Mouse (Mus musculus): ENCODE measurements around the gene Itpr1. TPM values are rescaled to one million over a fixed set of nuclear protein-coding genes. Genes with fewer than 3 reads are reported as not detected.
A peak's percentile ranks its signal among the peaks of the same experiment; 100 is the strongest.

Itpr1 gene
- polyA plus RNA-seq, 1 experiment from 2014 or later, result 3.3 TPM

DNA sequence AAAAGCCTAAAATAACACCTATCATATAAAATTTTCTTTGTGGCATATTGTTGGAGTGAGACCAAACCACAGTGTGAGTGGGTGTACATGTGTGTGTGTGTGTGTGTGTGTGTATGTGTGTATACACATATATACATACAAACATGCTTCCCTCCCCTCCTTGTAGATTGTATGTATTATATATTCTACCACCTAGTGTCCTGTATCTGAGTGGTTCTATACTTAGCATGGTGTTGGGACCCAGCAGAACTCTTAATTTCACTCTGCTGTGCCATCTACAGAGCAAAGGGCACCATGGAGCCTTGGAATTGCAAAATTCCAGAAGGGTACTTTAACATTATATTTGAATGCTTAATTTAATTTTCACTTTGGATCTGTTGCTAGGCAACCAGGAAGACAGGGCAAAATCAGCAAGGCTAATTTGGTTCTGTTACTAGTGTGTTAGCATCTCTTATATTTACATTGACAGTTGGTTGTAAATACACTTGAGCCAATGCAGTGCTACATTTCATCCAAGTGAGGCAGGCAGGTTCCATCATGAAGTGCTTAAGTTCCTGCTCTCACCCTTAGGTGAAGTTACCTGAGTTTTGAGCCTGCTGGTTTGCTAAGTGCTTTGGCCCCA lies 122.4 kb downstream of the Itpr1 start:
- ATAC-seq (ENCODE audit: low FRiP score), result peak; percentile 65; the same call in 1 of the 2 replicates

GRCm38 (mm10) chr6:108336506-108336905 lies 123.6 kb downstream of the Itpr1 start:
- 93% methylated on average over 6 of the region's 6 CpGs for WGBS
- Histone ChIP-seq H3K4me2 (no peak overlapping the region), H3K9ac (replicated peaks) (no peak overlapping the region), H3K9me3 (replicated peaks) (no peaks in the 10 kb centered on the region), H3K4me1 (peaks cover 7% of the 10 kb centered on the region), H3K36me3 (no peaks in the 10 kb centered on the region), H3K27ac (replicated peaks) (no peak overlapping the region), H3K27me3 (replicated peaks) (no peaks in the 10 kb centered on the region), H3K4me3 (replicated peaks) (no peak overlapping the region)
- no peak for ATAC-seq (ENCODE audit: low FRiP score)

More for the DNA sequence above, 122.4 kb downstream of the Itpr1 start:
- H3K4me3 ChIP-seq (replicated peaks), result no peak overlapping the region
- H3K4me2 ChIP-seq, result no peak overlapping the region
- no peaks in the 10 kb centered on the region for H3K9me3 ChIP-seq (replicated peaks)
- H3K36me3 ChIP-seq, result no peaks in the 10 kb centered on the region
- H3K9ac ChIP-seq (replicated peaks), result no peak overlapping the region
- no peaks in the 10 kb centered on the region for H3K27me3 ChIP-seq (replicated peaks)
- H3K4me1 ChIP-seq, result peaks cover 7% of the 10 kb centered on the region
- H3K27ac ChIP-seq (replicated peaks), result no peak overlapping the region

DNA sequence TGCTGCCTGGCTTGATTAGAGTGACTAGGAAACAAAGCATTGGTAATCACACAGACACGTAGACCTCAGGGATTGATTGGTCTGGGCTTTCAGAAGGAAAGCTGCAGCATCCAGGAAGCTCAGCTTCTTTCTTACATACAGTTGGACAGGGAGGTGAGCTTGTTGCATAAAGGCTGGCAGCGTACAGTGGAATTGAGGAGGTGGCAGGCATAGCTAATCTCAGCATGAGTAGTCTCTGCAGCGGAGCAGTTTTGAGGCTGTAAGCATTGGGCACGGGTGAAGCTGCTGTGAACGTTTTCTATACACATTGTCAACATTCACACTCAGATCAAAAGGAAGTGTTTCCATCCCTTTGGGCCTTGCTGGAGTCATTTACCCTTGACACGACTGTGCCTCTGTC lies 124.4 kb downstream of the Itpr1 start:
- Histone ChIP-seq H3K4me1 (peaks cover 7% of the 10 kb centered on the region), H3K27me3 (replicated peaks) (no peaks in the 10 kb centered on the region), H3K27ac (replicated peaks) (no peak overlapping the region), H3K4me3 (replicated peaks) (no peak overlapping the region), H3K4me2 (no peak overlapping the region), H3K9me3 (replicated peaks) (no peaks in the 10 kb centered on the region), H3K36me3 (no peaks in the 10 kb centered on the region), H3K9ac (replicated peaks) (no peak overlapping the region)
- ATAC-seq (ENCODE audit: low FRiP score), result no peak
- 74% methylated on average over 6 of the region's 6 CpGs for WGBS

GRCm38 (mm10) chr6:108338362-108338761 lies 125.5 kb downstream of the Itpr1 start:
- Histone ChIP-seq H3K4me2 (no peak overlapping the region), H3K9ac (replicated peaks) (no peak overlapping the region), H3K4me1 (peaks cover 7% of the 10 kb centered on the region), H3K36me3 (no peaks in the 10 kb centered on the region), H3K4me3 (replicated peaks) (no peak overlapping the region), H3K9me3 (replicated peaks) (no peaks in the 10 kb centered on the region), H3K27me3 (replicated peaks) (no peaks in the 10 kb centered on the region), H3K27ac (replicated peaks) (no peak overlapping the region)
- WGBS, result 94% methylated on average over 5 of the region's 5 CpGs
- no peak for ATAC-seq (ENCODE audit: low FRiP score)

- ATAC-seq (ENCODE audit: low FRiP score), result no peak
- no peaks in the 10 kb centered on the region for H3K9me3 ChIP-seq (replicated peaks)
- H3K4me1 ChIP-seq, result no peaks in the 10 kb centered on the region
- no peaks in the 10 kb centered on the region for H3K27me3 ChIP-seq (replicated peaks)
- no peak overlapping the region for H3K27ac ChIP-seq (replicated peaks)
- no peaks in the 10 kb centered on the region for H3K36me3 ChIP-seq
- 81% methylated on average over 5 of the region's 5 CpGs for WGBS
- no peak overlapping the region for H3K9ac ChIP-seq (replicated peaks)
- no peak overlapping the region for H3K4me2 ChIP-seq
- H3K4me3 ChIP-seq (replicated peaks), result no peak overlapping the region
Observed at GRCm38 (mm10) chr6:108342989-108343388, 130.1 kb downstream of the Itpr1 start.

DNA sequence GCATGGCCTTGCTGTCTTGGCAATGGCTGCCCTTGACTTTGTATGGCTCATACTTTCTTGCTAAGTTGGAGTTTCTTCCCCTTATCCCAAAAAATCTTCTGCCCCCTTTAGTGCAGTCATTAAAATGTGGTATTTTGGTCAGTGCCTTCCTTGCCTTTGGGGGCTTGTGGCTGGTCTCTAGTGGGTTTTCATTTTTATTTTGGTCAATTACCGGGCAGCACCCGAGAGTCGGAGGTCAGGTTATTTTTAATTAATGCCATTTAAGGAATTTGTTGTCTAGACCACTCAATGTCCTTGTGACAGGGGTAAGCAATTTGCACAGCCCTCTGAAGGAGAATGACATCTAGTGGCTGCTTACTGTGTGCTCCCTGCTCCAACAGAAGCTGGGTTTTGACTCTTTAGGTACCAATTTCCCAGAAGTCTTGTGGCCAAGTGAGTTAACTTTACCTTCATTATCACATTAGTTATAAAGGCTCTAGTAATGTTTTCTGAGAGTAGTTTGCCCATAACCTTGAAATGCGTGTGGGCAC lies 130.9 kb downstream of the Itpr1 start:
- no peaks in the 10 kb centered on the region for H3K9me3 ChIP-seq (replicated peaks)
- no peaks in the 10 kb centered on the region for H3K4me1 ChIP-seq
- 84% methylated on average over 4 of the region's 4 CpGs for WGBS
- ATAC-seq (ENCODE audit: low FRiP score), result no peak
- H3K9ac ChIP-seq (replicated peaks), result no peak overlapping the region
- H3K4me2 ChIP-seq, result no peak overlapping the region
- no peaks in the 10 kb centered on the region for H3K27me3 ChIP-seq (replicated peaks)
- H3K36me3 ChIP-seq, result no peaks in the 10 kb centered on the region
- no peak overlapping the region for H3K4me3 ChIP-seq (replicated peaks)
- no peak overlapping the region for H3K27ac ChIP-seq (replicated peaks)

GRCm38 (mm10) chr6:108350801-108351200 lies 137.9 kb downstream of the Itpr1 start:
- Histone ChIP-seq H3K27me3 (replicated peaks) (no peaks in the 10 kb centered on the region), H3K4me1 (no peaks in the 10 kb centered on the region), H3K27ac (replicated peaks) (no peak overlapping the region), H3K9ac (replicated peaks) (no peak overlapping the region), H3K4me3 (replicated peaks) (no peak overlapping the region), H3K36me3 (no peaks in the 10 kb centered on the region), H3K9me3 (replicated peaks) (no peaks in the 10 kb centered on the region), H3K4me2 (no peak overlapping the region)
- WGBS, result 93% methylated on average over 2 of the region's 2 CpGs
- ATAC-seq (ENCODE audit: low FRiP score), result no peak

GRCm38 (mm10) chr6:108351998-108352397 lies 139.1 kb downstream of the Itpr1 start:
- ATAC-seq (ENCODE audit: low FRiP score), result no peak
- WGBS, result 75% methylated on average over 8 of the region's 8 CpGs
- Histone ChIP-seq H3K4me1 (no peaks in the 10 kb centered on the region), H3K27me3 (replicated peaks) (no peaks in the 10 kb centered on the region), H3K36me3 (no peaks in the 10 kb centered on the region), H3K27ac (replicated peaks) (no peak overlapping the region), H3K9ac (replicated peaks) (no peak overlapping the region), H3K4me3 (replicated peaks) (no peak overlapping the region), H3K4me2 (no peak overlapping the region), H3K9me3 (replicated peaks) (no peaks in the 10 kb centered on the region)

DNA sequence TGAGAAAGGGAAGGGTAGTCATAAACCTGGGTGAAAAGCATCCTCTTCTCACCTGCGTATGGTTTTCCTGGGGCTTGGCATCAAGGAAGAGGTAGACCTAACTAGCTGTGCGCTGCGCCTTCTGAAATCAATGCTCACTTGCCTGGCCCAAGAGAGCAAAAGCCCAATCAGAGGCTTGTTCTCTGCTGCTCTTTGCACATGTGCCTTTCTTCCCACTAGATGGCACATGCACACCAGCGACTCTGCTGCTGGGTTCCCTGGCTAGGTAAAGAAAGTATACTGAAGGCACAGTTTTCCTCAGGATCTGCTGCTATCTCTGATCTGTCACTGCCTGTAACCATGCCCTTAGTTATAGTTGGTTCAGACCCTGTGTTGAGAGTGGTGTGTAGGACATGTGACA lies 154.5 kb downstream of the Itpr1 start:
- WGBS, result 89% methylated on average over 4 of the region's 4 CpGs
- Histone ChIP-seq H3K27ac (replicated peaks) (no peak overlapping the region), H3K36me3 (no peaks in the 10 kb centered on the region), H3K9ac (replicated peaks) (no peak overlapping the region), H3K4me2 (no peak overlapping the region), H3K4me1 (no peaks in the 10 kb centered on the region), H3K4me3 (replicated peaks) (no peak overlapping the region), H3K27me3 (replicated peaks) (no peaks in the 10 kb centered on the region), H3K9me3 (replicated peaks) (no peaks in the 10 kb centered on the region)
- ATAC-seq (ENCODE audit: low FRiP score), result 0 out of 2 replicates have a peak, but pooled peaks have one; percentile 47

- no peak overlapping the region for H3K4me2 ChIP-seq
- no peaks in the 10 kb centered on the region for H3K27me3 ChIP-seq (replicated peaks)
- H3K4me1 ChIP-seq, result no peaks in the 10 kb centered on the region
- no peaks in the 10 kb centered on the region for H3K36me3 ChIP-seq
- H3K27ac ChIP-seq (replicated peaks), result no peak overlapping the region
- no peak overlapping the region for H3K4me3 ChIP-seq (replicated peaks)
- no peak for ATAC-seq (ENCODE audit: low FRiP score)
- H3K9ac ChIP-seq (replicated peaks), result no peak overlapping the region
- no peaks in the 10 kb centered on the region for H3K9me3 ChIP-seq (replicated peaks)
- 95% methylated on average over 11 of the region's 11 CpGs for WGBS
Observed at GRCm38 (mm10) chr6:108369031-108369430, 156.1 kb downstream of the Itpr1 start.

DNA sequence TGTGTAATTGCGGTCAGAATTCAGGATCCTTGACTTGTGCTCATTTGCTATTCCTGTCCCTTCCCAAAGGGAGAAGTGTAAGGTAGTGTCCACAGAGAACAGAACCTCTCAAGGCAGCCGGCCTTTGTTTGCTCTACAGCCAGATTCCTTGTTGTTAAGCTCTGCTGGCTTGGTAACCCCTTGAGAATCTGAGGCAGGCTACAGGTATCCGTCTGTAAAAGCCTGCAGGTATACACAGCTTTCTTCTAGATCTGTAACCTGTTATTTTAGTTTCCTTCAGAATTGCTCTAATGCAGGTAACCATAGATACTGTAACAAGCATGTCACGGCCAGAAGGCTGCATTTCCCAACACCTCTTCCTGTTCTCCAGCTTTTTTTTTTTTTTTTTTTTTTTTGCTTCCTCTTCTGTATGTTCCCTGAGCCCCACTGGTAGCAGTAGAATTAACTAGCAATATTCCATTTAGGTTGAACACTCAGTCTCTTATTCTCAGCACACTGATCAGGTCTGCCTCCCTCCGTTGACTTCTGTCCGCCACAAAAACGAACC lies 158.5 kb downstream of the Itpr1 start:
- no peaks in the 10 kb centered on the region for H3K4me1 ChIP-seq
- H3K9ac ChIP-seq (replicated peaks), result no peak overlapping the region
- H3K27ac ChIP-seq (replicated peaks), result no peak overlapping the region
- WGBS, result 93% methylated on average over 7 of the region's 7 CpGs
- H3K36me3 ChIP-seq, result no peaks in the 10 kb centered on the region
- H3K9me3 ChIP-seq (replicated peaks), result no peaks in the 10 kb centered on the region
- H3K27me3 ChIP-seq (replicated peaks), result no peaks in the 10 kb centered on the region
- no peak for ATAC-seq (ENCODE audit: low FRiP score)
- H3K4me3 ChIP-seq (replicated peaks), result no peak overlapping the region
- no peak overlapping the region for H3K4me2 ChIP-seq

- no peak overlapping the region for H3K9ac ChIP-seq (replicated peaks)
- H3K4me1 ChIP-seq, result no peaks in the 10 kb centered on the region
- no peaks in the 10 kb centered on the region for H3K36me3 ChIP-seq
- H3K4me3 ChIP-seq (replicated peaks), result no peak overlapping the region
- WGBS, result 82% methylated on average over 7 of the region's 7 CpGs
- H3K27ac ChIP-seq (replicated peaks), result no peak overlapping the region
- no peak for ATAC-seq (ENCODE audit: low FRiP score)
- H3K4me2 ChIP-seq, result no peak overlapping the region
- no peaks in the 10 kb centered on the region for H3K27me3 ChIP-seq (replicated peaks)
- no peaks in the 10 kb centered on the region for H3K9me3 ChIP-seq (replicated peaks)
Observed at GRCm38 (mm10) chr6:108374019-108374418, 161.1 kb downstream of the Itpr1 start.

Measured in neural tube, embryonic 15.5 days (tissue).